Mouse (Mus musculus): ENCODE results near the gene Kif3c. TPM values are rescaled to one million over a fixed set of nuclear protein-coding genes. Genes with fewer than 3 reads are reported as not detected.
A peak's percentile ranks its signal among the peaks of the same experiment; 100 is the strongest.

Gene Kif3c
- 4.7 and 5.4 TPM in 2 replicates for total RNA-seq (2017)

GRCm38 (mm10) chr12:3364508-3365448 is at the start of gene Kif3c:
Kif3c (plus strand) TSS chr12:3365132.
- peak; percentile 60 to 68 for ATAC-seq (replicated peaks in 1 of 2; ENCODE audit: insufficient read depth in 1 of 2, low FRiP score in 2 of 2, low TSS enrichment in 1 of 2, low read depth in 1 of 2, poor library complexity in 2 of 2, severe bottlenecking in 2 of 2)

GRCm38 (mm10) chr12:3316083-3316482 is 48.8 kb upstream of the Kif3c start:
- ATAC-seq (replicated peaks in 1 of 2; ENCODE audit: insufficient read depth in 1 of 2, low FRiP score in 2 of 2, low TSS enrichment in 1 of 2, low read depth in 1 of 2, poor library complexity in 2 of 2, severe bottlenecking in 2 of 2), result no peak

GRCm38 (mm10) chr12:3316937-3317336 is 48.0 kb upstream of the Kif3c start:
- no peak for ATAC-seq (replicated peaks in 1 of 2; ENCODE audit: insufficient read depth in 1 of 2, low FRiP score in 2 of 2, low TSS enrichment in 1 of 2, low read depth in 1 of 2, poor library complexity in 2 of 2, severe bottlenecking in 2 of 2)

- ATAC-seq (replicated peaks in 1 of 2; ENCODE audit: insufficient read depth in 1 of 2, low FRiP score in 2 of 2, low TSS enrichment in 1 of 2, low read depth in 1 of 2, poor library complexity in 2 of 2, severe bottlenecking in 2 of 2), result no peak
Observed at GRCm38 (mm10) chr12:3319377-3319776, 45.6 kb upstream of the Kif3c start.

GRCm38 (mm10) chr12:3323241-3323640 is 41.7 kb upstream of the Kif3c start:
- no peak for ATAC-seq (replicated peaks in 1 of 2; ENCODE audit: insufficient read depth in 1 of 2, low FRiP score in 2 of 2, low TSS enrichment in 1 of 2, low read depth in 1 of 2, poor library complexity in 2 of 2, severe bottlenecking in 2 of 2)

- ATAC-seq (replicated peaks in 1 of 2; ENCODE audit: insufficient read depth in 1 of 2, low FRiP score in 2 of 2, low TSS enrichment in 1 of 2, low read depth in 1 of 2, poor library complexity in 2 of 2, severe bottlenecking in 2 of 2), result no peak
Observed at GRCm38 (mm10) chr12:3325232-3325631, 39.7 kb upstream of the Kif3c start.

GRCm38 (mm10) chr12:3329677-3330076 is 35.3 kb upstream of the Kif3c start:
- ATAC-seq (replicated peaks in 1 of 2; ENCODE audit: insufficient read depth in 1 of 2, low FRiP score in 2 of 2, low TSS enrichment in 1 of 2, low read depth in 1 of 2, poor library complexity in 2 of 2, severe bottlenecking in 2 of 2), result no peak

- ATAC-seq (replicated peaks in 1 of 2; ENCODE audit: insufficient read depth in 1 of 2, low FRiP score in 2 of 2, low TSS enrichment in 1 of 2, low read depth in 1 of 2, poor library complexity in 2 of 2, severe bottlenecking in 2 of 2), result no peak
Observed at GRCm38 (mm10) chr12:3338931-3339330, 26.0 kb upstream of the Kif3c start.

GRCm38 (mm10) chr12:3344155-3344554 is 20.8 kb upstream of the Kif3c start:
- ATAC-seq (replicated peaks in 1 of 2; ENCODE audit: insufficient read depth in 1 of 2, low FRiP score in 2 of 2, low TSS enrichment in 1 of 2, low read depth in 1 of 2, poor library complexity in 2 of 2, severe bottlenecking in 2 of 2), result no peak

GRCm38 (mm10) chr12:3345038-3345437 is 19.9 kb upstream of the Kif3c start:
- ATAC-seq (replicated peaks in 1 of 2; ENCODE audit: insufficient read depth in 1 of 2, low FRiP score in 2 of 2, low TSS enrichment in 1 of 2, low read depth in 1 of 2, poor library complexity in 2 of 2, severe bottlenecking in 2 of 2), result no peak

- no peak for ATAC-seq (replicated peaks in 1 of 2; ENCODE audit: insufficient read depth in 1 of 2, low FRiP score in 2 of 2, low TSS enrichment in 1 of 2, low read depth in 1 of 2, poor library complexity in 2 of 2, severe bottlenecking in 2 of 2)
Observed at GRCm38 (mm10) chr12:3347682-3348081, 17.2 kb upstream of the Kif3c start.

- ATAC-seq (replicated peaks in 1 of 2; ENCODE audit: insufficient read depth in 1 of 2, low FRiP score in 2 of 2, low TSS enrichment in 1 of 2, low read depth in 1 of 2, poor library complexity in 2 of 2, severe bottlenecking in 2 of 2), result peak; percentile 56 to 62
Observed at GRCm38 (mm10) chr12:3349387-3349786, 15.5 kb upstream of the Kif3c start.

GRCm38 (mm10) chr12:3350136-3350535 is 14.8 kb upstream of the Kif3c start:
- ATAC-seq (replicated peaks in 1 of 2; ENCODE audit: insufficient read depth in 1 of 2, low FRiP score in 2 of 2, low TSS enrichment in 1 of 2, low read depth in 1 of 2, poor library complexity in 2 of 2, severe bottlenecking in 2 of 2), result no peak

- ATAC-seq (replicated peaks in 1 of 2; ENCODE audit: insufficient read depth in 1 of 2, low FRiP score in 2 of 2, low TSS enrichment in 1 of 2, low read depth in 1 of 2, poor library complexity in 2 of 2, severe bottlenecking in 2 of 2), result no peak
Observed at GRCm38 (mm10) chr12:3352216-3352615, 12.7 kb upstream of the Kif3c start.

- ATAC-seq (replicated peaks in 1 of 2; ENCODE audit: insufficient read depth in 1 of 2, low FRiP score in 2 of 2, low TSS enrichment in 1 of 2, low read depth in 1 of 2, poor library complexity in 2 of 2, severe bottlenecking in 2 of 2), result no peak
Observed at GRCm38 (mm10) chr12:3355068-3355467, 9.9 kb upstream of the Kif3c start.

GRCm38 (mm10) chr12:3356824-3357223 is 8.1 kb upstream of the Kif3c start:
- peak; percentile 82 to 84; a peak in 3 of 4 replicates for ATAC-seq (replicated peaks in 1 of 2; ENCODE audit: insufficient read depth in 1 of 2, low FRiP score in 2 of 2, low TSS enrichment in 1 of 2, low read depth in 1 of 2, poor library complexity in 2 of 2, severe bottlenecking in 2 of 2)

- ATAC-seq (replicated peaks in 1 of 2; ENCODE audit: insufficient read depth in 1 of 2, low FRiP score in 2 of 2, low TSS enrichment in 1 of 2, low read depth in 1 of 2, poor library complexity in 2 of 2, severe bottlenecking in 2 of 2), result peak; percentile 77 to 78
Observed at GRCm38 (mm10) chr12:3359302-3359701, 5.6 kb upstream of the Kif3c start.

GRCm38 (mm10) chr12:3360043-3360442 is 4.9 kb upstream of the Kif3c start:
- no peak for ATAC-seq (replicated peaks in 1 of 2; ENCODE audit: insufficient read depth in 1 of 2, low FRiP score in 2 of 2, low TSS enrichment in 1 of 2, low read depth in 1 of 2, poor library complexity in 2 of 2, severe bottlenecking in 2 of 2)

GRCm38 (mm10) chr12:3364076-3364475 is 856 bp upstream of the Kif3c start:
- no peak for ATAC-seq (replicated peaks in 1 of 2; ENCODE audit: insufficient read depth in 1 of 2, low FRiP score in 2 of 2, low TSS enrichment in 1 of 2, low read depth in 1 of 2, poor library complexity in 2 of 2, severe bottlenecking in 2 of 2)
